Mouse (Mus musculus) ovary, postnatal 36 days (tissue): Measurements from ENCODE around the gene Cramp1l.

Experiments
- DNase-seq: peaks from one replicate; pipeline ENCODE4 v3.0.0; 2022; ENCODE audit warnings: low spot score, mixed read lengths

The Cramp1l gene

GRCm38 (mm10) chr17:25015655-25016291 is at the start of gene Cramp1l, which contains the start of gene Ift140:
TSS of gene Cramp1l (minus strand) at chr17:25015788.
TSS of gene Ift140 (plus strand) at chr17:25016085.
- DNase-seq = peak; percentile 99

GRCm38 (mm10) chr17:25065189-25065588 is 49.6 kb upstream of the Cramp1l start:
- no peak for DNase-seq

GRCm38 (mm10) chr17:25064351-25064750 is 48.8 kb upstream of the Cramp1l start:
- no peak for DNase-seq

GRCm38 (mm10) chr17:25063872-25064271 is 48.3 kb upstream of the Cramp1l start:
- DNase-seq = no peak

GRCm38 (mm10) chr17:25063261-25063660 is 47.7 kb upstream of the Cramp1l start:
- DNase-seq = no peak

- no peak for DNase-seq
These were observed 41.5 kb upstream of the Cramp1l start for GRCm38 (mm10) chr17:25057041-25057440.

GRCm38 (mm10) chr17:25053274-25053673 is 37.7 kb upstream of the Cramp1l start:
- DNase-seq = no peak

- no peak for DNase-seq
These were observed 31.6 kb upstream of the Cramp1l start for GRCm38 (mm10) chr17:25047143-25047542.

GRCm38 (mm10) chr17:25045281-25045680 is 29.7 kb upstream of the Cramp1l start:
- no peak for DNase-seq

- DNase-seq = no peak
These were observed 29.3 kb upstream of the Cramp1l start for GRCm38 (mm10) chr17:25044879-25045278.

GRCm38 (mm10) chr17:25036183-25036582 is 20.6 kb upstream of the Cramp1l start:
- no peak for DNase-seq

GRCm38 (mm10) chr17:25016292-25017132 is 924 bp upstream of the Cramp1l start:
- peak; percentile 73 for DNase-seq

GRCm38 (mm10) chr17:25014841-25015570 is 582 bp downstream of the Cramp1l start:
- DNase-seq = peak; percentile 42

GRCm38 (mm10) chr17:25013606-25014501 is 1.7 kb downstream of the Cramp1l start:
- peak; percentile 42 for DNase-seq

- no peak for DNase-seq
These were observed 8.1 kb downstream of the Cramp1l start for GRCm38 (mm10) chr17:25007480-25007879.

- DNase-seq = no peak
These were observed 10.5 kb downstream of the Cramp1l start for GRCm38 (mm10) chr17:25005102-25005501.

- no peak for DNase-seq
These were observed 20.9 kb downstream of the Cramp1l start for GRCm38 (mm10) chr17:24994721-24995120.

GRCm38 (mm10) chr17:24987221-24987620 is 28.4 kb downstream of the Cramp1l start:
- DNase-seq = no peak

- no peak for DNase-seq
These were observed 54.5 kb downstream of the Cramp1l start for GRCm38 (mm10) chr17:24960852-24961715.

- peak; percentile 98 for DNase-seq
These were observed 55.3 kb downstream of the Cramp1l start, which contains the start of gene Jpt2 for GRCm38 (mm10) chr17:24960135-24960851. TSS of gene Jpt2 (minus strand) at chr17:24960689.
